Mouse (Mus musculus) forebrain, embryonic 11.5 days (tissue): ENCODE measurements around the gene Iars. TPM values are rescaled to one million over a fixed set of nuclear protein-coding genes. Genes with fewer than 3 reads are reported as not detected.

Experiments used
- ATAC-seq: fragments of 200-750 bp; cut with Nextera tagmentation; replicated peaks from 2 replicates; pipeline ENCODE4 v1.8.0; 2017; ENCODE audit warnings: moderate TSS enrichment; ENCODE audit not compliant: low FRiP score
- DNase-seq: peaks from one replicate; pipeline ENCODE4 v3.0.0-alpha.2; 2017; ENCODE audit warnings: low spot score
- H3K27ac ChIP-seq: fragments of 300-500 bp; sonication (generic); 2 replicates; pipeline ENCODE4 v1.5.1; 2014; ENCODE audit warnings: low read depth, low read length
- H3K27me3 ChIP-seq: fragments of 300-500 bp; sonication (generic); 2 replicates; pipeline ENCODE4 v1.6.1; 2014; ENCODE audit warnings: mild to moderate bottlenecking, low read length, mixed read lengths; ENCODE audit not compliant: control insufficient read depth, insufficient read depth
- H3K36me3 ChIP-seq: fragments of 300-500 bp; sonication (generic); 2 replicates; pipeline ENCODE4 v1.6.1; 2014; ENCODE audit warnings: mild to moderate bottlenecking, low read length, moderate library complexity, mixed read lengths; ENCODE audit not compliant: control insufficient read depth, insufficient read depth
- H3K4me1 ChIP-seq: fragments of 300-500 bp; sonication (generic); replicated peaks from 2 replicates; pipeline ENCODE4 v1.6.1; 2014; ENCODE audit warnings: low read length, mixed read lengths; ENCODE audit not compliant: control insufficient read depth, insufficient read depth
- H3K4me2 ChIP-seq: fragments of 300-500 bp; sonication (generic); 2 replicates; pipeline ENCODE4 v1.6.1; 2014; ENCODE audit warnings: low read depth, mild to moderate bottlenecking, low read length, moderate library complexity, mixed read lengths; ENCODE audit not compliant: severe bottlenecking
- H3K4me3 ChIP-seq: fragments of 300-500 bp; sonication (generic); 2 replicates; pipeline ENCODE4 v1.5.1; 2014; ENCODE audit warnings: low read depth, low read length
- H3K9ac ChIP-seq: fragments of 300-500 bp; sonication (generic); 2 replicates; pipeline ENCODE4 v1.6.1; 2014; ENCODE audit warnings: low read length
- H3K9me3 ChIP-seq: fragments of 300-500 bp; sonication (generic); 2 replicates; pipeline ENCODE4 v1.6.1; 2016; ENCODE audit warnings: low read length, mixed read lengths; ENCODE audit not compliant: control insufficient read depth
- WGBS: fragments of 180-500 bp; shearing (Covaris S2); extraction: QIAGEN DNeasy Blood & Tissue Kit; methylation state at CpG from one replicate; pipeline ENCODE4 v1.1.7; 2014; 5-methylcytosine and 5-hydroxymethylcytosine counted together
- polyA plus RNA-seq: library from polyadenylated mRNA; unstranded; fragments of >200 nt; fragmentation: Nextera tagmentation; extraction: Ambion mirVana; gene quantifications from 2 replicates; pipeline ENCODE4 v1.2.1, GENCODE M21; 2014

The Iars gene
- polyA plus RNA-seq, 1 experiment from 2014 or later, result 124 TPM

DNA sequence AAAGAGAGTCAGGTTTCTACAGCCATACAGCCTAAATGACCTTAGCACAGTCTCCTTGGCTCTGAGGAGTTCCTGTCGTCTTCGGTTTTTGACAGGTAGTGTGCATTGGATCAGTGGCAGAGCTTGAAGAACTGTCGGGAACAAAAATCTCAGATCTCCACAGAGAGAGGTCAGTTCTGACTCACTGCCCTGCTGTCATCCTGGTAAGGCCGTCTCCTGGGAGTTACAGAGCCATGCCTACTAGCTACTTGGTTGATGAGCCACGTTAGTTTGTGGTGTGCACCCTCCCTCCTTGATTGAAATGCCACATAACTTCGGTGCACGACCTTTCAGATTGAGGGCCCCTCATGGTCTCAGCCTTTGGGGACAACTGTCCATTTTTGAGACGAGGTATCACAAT lies 26.4 kb downstream of the Iars start:
- DNase-seq (no peak), ATAC-seq (no peak)
- Histone ChIP-seq H3K9me3 (no peaks in the 10 kb centered on the region), H3K4me2 (no peak overlapping the region), H3K36me3 (peaks cover 3% of the 10 kb centered on the region; the same call in 1 of the 2 replicates), H3K27ac (no peak overlapping the region), H3K4me1 (no peaks in the 10 kb centered on the region; the same call in 1 of the 2 replicates), H3K9ac (no peak overlapping the region), H3K4me3 (no peak overlapping the region), H3K27me3 (no peaks in the 10 kb centered on the region)
- 93% methylated on average over 8 of the region's 8 CpGs for WGBS

DNA sequence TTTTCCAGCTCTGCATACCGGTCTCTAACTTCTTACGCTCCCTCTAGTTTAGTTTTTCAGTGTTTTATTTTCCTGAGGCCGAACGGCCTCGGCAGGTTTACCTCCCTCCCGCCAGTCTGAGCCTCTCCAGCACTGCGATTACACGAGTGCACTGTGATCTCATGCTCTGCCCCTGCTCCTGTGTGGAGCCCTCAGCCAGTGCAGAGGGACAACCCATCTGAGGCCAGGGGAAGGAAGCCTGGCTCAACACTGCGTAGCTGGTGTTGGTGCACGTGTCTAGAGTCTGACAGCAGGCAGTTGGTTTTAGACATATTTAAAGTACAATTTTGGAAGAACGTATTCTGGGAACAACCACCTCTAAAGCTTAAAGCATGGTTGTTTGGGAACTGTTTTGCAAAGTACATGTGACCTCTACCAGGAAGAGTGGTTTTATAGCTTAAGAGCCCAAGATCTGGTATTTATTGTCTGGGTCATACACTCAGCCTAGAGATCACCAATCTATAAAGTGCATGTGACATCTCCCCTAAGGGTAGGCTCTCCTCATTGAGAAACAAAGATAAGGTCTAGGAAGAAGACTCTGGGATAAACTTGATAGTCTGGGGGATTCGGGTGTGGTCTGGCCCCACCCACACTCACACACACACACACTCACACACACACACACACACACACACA lies 30.3 kb downstream of the Iars start:
- ATAC-seq, result no peak
- H3K4me3 ChIP-seq, result no peak overlapping the region
- DNase-seq, result no peak
- no peak overlapping the region for H3K4me2 ChIP-seq
- peaks cover 5% of the 10 kb centered on the region; the same call in 1 of the 2 replicates for H3K36me3 ChIP-seq
- no peaks in the 10 kb centered on the region for H3K9me3 ChIP-seq
- H3K4me1 ChIP-seq, result no peaks in the 10 kb centered on the region
- 94% methylated on average over 12 of the region's 12 CpGs for WGBS
- H3K9ac ChIP-seq, result no peak overlapping the region
- no peak overlapping the region for H3K27ac ChIP-seq
- H3K27me3 ChIP-seq, result no peaks in the 10 kb centered on the region

GRCm38 (mm10) chr13:49719310-49719709 lies 37.4 kb downstream of the Iars start:
- Histone ChIP-seq H3K4me2 (no peak overlapping the region), H3K27me3 (no peaks in the 10 kb centered on the region), H3K36me3 (peaks cover 10% of the 10 kb centered on the region), H3K9me3 (no peaks in the 10 kb centered on the region), H3K9ac (no peak overlapping the region), H3K4me3 (no peak overlapping the region), H3K4me1 (no peaks in the 10 kb centered on the region), H3K27ac (no peak overlapping the region)
- WGBS, result 93% methylated on average over 3 of the region's 3 CpGs
- DNase-seq (no peak), ATAC-seq (no peak)

GRCm38 (mm10) chr13:49736430-49736829 lies 54.5 kb downstream of the Iars start:
- DNase-seq, result no peak
- WGBS, result 91% methylated on average over 2 of the region's 2 CpGs

DNA sequence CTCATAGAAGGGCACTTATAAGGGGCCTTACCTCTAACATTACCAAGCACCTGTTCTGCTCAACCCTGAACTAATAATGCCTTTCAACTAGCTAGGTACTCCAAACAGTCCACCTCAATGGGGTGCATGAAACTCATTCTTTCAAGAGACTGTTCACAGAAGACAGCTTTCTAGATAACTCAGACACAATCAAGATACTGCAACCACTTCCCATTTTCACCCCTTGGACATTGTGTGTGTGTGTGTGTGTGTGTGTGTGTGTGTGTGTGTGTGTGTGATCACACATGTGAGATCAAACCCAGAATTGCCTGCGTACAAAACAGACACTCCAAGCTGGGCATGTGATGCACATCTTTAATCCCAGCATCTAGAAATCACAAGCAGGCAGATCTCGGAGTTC lies 56.1 kb downstream of the Iars start:
- 89% methylated on average over 2 of the region's 2 CpGs for WGBS
- Histone ChIP-seq H3K4me2 (no peak overlapping the region), H3K27me3 (no peaks in the 10 kb centered on the region), H3K4me3 (no peak overlapping the region), H3K27ac (no peak overlapping the region), H3K9me3 (no peaks in the 10 kb centered on the region), H3K4me1 (no peaks in the 10 kb centered on the region), H3K9ac (no peak overlapping the region), H3K36me3 (no peaks in the 10 kb centered on the region; the same call in 1 of the 2 replicates)
- ATAC-seq (no peak), DNase-seq (no peak)

More at GRCm38 (mm10) chr13:49736430-49736829, 54.5 kb downstream of the Iars start:
- no peak for ATAC-seq
- Histone ChIP-seq H3K4me1 (no peaks in the 10 kb centered on the region), H3K36me3 (peaks cover 5% of the 10 kb centered on the region; the same call in 1 of the 2 replicates), H3K9me3 (no peaks in the 10 kb centered on the region), H3K4me2 (no peak overlapping the region), H3K27me3 (no peaks in the 10 kb centered on the region), H3K9ac (no peak overlapping the region), H3K27ac (no peak overlapping the region), H3K4me3 (no peak overlapping the region)

DNA sequence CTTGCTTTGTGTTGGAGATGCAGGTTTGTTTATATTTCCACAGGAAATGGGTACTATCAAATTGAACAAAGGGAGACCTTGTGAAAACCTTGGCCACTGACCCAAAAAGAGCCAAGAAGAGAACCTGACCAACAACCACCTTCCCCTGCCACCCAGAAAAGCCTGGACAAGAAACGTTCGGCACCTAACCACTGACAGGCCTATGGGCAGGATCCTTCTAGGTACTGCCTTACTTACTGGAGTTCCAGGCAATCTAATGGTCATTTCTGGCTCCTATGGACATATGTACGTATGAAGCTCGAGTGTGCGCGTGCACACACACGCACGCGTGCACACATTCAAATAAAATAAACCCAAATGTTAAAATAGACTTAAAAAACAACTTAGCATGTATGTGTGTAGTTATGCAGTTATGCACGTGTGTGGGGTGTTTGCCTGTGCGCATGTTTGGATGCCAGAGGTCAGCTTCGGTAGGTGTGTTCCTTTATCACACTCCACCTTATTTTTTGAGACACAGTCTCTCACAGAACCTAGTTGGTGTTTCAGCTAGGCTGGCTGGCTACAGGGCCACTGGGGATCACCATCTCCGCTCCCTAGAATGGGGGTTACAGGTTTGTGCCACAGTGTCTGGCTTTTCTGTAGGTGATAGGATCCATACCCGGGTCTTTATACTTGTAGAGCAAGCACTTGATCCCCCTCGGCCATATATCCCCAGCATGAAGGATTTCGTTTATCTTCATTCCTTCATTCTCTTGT lies 59.6 kb downstream of the Iars start:
- Histone ChIP-seq H3K4me2 (no peak overlapping the region), H3K9ac (no peak overlapping the region), H3K27me3 (no peaks in the 10 kb centered on the region), H3K9me3 (no peaks in the 10 kb centered on the region), H3K4me1 (no peaks in the 10 kb centered on the region), H3K36me3 (no peaks in the 10 kb centered on the region), H3K27ac (no peak overlapping the region), H3K4me3 (no peak overlapping the region)
- no peak for DNase-seq
- WGBS, result 92% methylated on average over 16 of the region's 16 CpGs
- no peak for ATAC-seq

DNA sequence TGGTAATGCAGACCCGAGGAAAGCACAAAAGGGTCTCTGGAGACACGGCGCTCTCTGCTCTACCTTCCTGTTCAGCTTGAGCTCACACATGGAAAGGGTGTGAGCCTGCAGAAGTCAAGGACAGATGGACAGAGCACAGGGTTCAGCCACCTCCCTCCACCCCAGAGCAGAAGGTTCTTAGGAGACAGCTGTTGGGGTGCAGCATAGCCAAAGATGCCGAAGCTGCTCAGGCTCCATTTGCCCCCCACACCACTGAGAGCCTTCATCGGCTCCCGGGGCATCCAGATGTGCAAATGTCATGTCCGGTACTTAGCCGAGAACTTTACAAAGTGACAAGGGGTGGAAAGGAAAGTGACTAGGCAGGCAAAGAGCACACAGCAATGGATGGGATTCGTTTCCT lies 74.7 kb downstream of the Iars start:
- H3K4me3 ChIP-seq, result no peak overlapping the region
- H3K9ac ChIP-seq, result no peak overlapping the region
- H3K4me2 ChIP-seq, result no peak overlapping the region
- no peaks in the 10 kb centered on the region for H3K9me3 ChIP-seq
- DNase-seq, result no peak
- ATAC-seq, result no peak
- H3K27ac ChIP-seq, result no peak overlapping the region
- H3K36me3 ChIP-seq, result no peaks in the 10 kb centered on the region
- H3K4me1 ChIP-seq, result no peaks in the 10 kb centered on the region
- no peaks in the 10 kb centered on the region for H3K27me3 ChIP-seq
- whole genome bisulfite sequencing, result 88% methylated on average over 9 of the region's 9 CpGs

DNA sequence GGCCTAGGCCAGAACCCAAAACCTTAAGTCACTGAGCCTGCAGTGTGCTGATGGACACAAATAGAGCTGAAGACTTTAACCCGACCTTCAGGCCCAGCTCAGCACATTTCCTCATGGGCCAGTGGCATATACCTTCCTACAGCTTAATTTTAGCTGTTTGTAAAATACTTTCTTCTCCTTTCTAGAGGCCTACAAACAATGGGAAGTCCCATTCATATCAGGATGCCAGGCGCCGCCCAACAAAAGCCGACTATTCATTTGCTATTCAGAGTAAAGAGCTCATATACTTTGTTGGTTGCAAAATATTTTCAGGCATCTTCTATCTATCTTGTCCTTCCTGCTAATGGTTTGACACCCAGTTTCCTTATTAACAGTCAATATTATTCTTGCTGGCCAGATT lies 76.1 kb downstream of the Iars start:
- Histone ChIP-seq H3K4me2 (no peak overlapping the region), H3K9me3 (no peaks in the 10 kb centered on the region), H3K4me1 (no peaks in the 10 kb centered on the region), H3K27me3 (no peaks in the 10 kb centered on the region), H3K4me3 (no peak overlapping the region), H3K36me3 (no peaks in the 10 kb centered on the region), H3K27ac (no peak overlapping the region), H3K9ac (no peak overlapping the region)
- 82% methylated on average over 4 of the region's 4 CpGs for WGBS
- DNase-seq (no peak), ATAC-seq (no peak)
